Mouse (Mus musculus): ENCODE results near the gene Zmynd10. TPM values are rescaled to one million over a fixed set of nuclear protein-coding genes. Genes with fewer than 3 reads are reported as not detected.
"Not testable (repeated sequence)": the region's sequence is repeated elsewhere in the genome, so short reads cannot be mapped to it uniquely, and the experiment has no call there.

Gene Zmynd10
- polyA plus RNA-seq, 1 experiment, result 0.43 TPM

- Histone ChIP-seq H3K36me3 (ENCODE audit: control insufficient read depth, insufficient read depth) (peaks cover 32% of the 10 kb centered on the region), H3K4me3 (ENCODE audit: insufficient read depth, poor library complexity, severe bottlenecking) (peak overlapping the region; percentile 82), H3K27me3 (ENCODE audit: control insufficient read depth, insufficient read depth, insufficient read length) (no peaks in the 10 kb centered on the region), H3ac (ENCODE audit: control insufficient read depth, insufficient read length, low read depth) (peak overlapping the region; percentile 97), H3K79me3 (ENCODE audit: low read depth) (peaks cover 40% of the 10 kb centered on the region), H3K79me2 (ENCODE audit: control insufficient read depth, insufficient read depth) (peaks cover 74% of the 10 kb centered on the region)
- no peak for TF ChIP-seq CEBPB (IDR thresholded peaks at IDR 0.05; ENCODE audit: low read depth)
- TF ChIP-seq MAX (IDR thresholded peaks at IDR 0.05), result peak; percentile 73
Observed at GRCm38 (mm10) chr9:107554319-107554825, 7.3 kb downstream of the Zmynd10 start.

GRCm38 (mm10) chr9:107555031-107555457, 7.9 kb downstream of the Zmynd10 start:
- peaks cover 38% of the 10 kb centered on the region for H3K36me3 ChIP-seq (ENCODE audit: control insufficient read depth, insufficient read depth)
- H3K4me3 ChIP-seq (ENCODE audit: insufficient read depth, poor library complexity, severe bottlenecking), result peak overlapping the region; percentile 82
- H3K79me3 ChIP-seq (ENCODE audit: low read depth), result peaks cover 43% of the 10 kb centered on the region
- H3K79me2 ChIP-seq (ENCODE audit: control insufficient read depth, insufficient read depth), result peaks cover 80% of the 10 kb centered on the region
- H3K27me3 ChIP-seq (ENCODE audit: control insufficient read depth, insufficient read depth, insufficient read length), result no peaks in the 10 kb centered on the region
- H3ac ChIP-seq (ENCODE audit: control insufficient read depth, insufficient read length, low read depth), result peak overlapping the region; percentile 97
- no peak for TF ChIP-seq USF1 (IDR thresholded peaks at IDR 0.05; ENCODE audit: low read depth)
- TF ChIP-seq FOSL1 (IDR thresholded peaks at IDR 0.05; ENCODE audit: insufficient read depth, low read length, poor library complexity, severe bottlenecking), result no peak
- TF ChIP-seq CTCF (IDR thresholded peaks at IDR 0.05; ENCODE audit: control insufficient read depth, insufficient read depth, insufficient read length), result no peak
- TF ChIP-seq MYOD1 (IDR thresholded peaks at IDR 0.05; ENCODE audit: control insufficient read depth, insufficient read length, low read depth), result no peak
- no peak for TF ChIP-seq CEBPB (IDR thresholded peaks at IDR 0.05; ENCODE audit: low read depth)
- no peak for TF ChIP-seq MAX (IDR thresholded peaks at IDR 0.05)
- no peak for TF ChIP-seq MYOG (IDR thresholded peaks at IDR 0.05; ENCODE audit: control insufficient read depth, extremely low read depth, insufficient read length)

- peak overlapping the region; percentile 67 for H3ac ChIP-seq (ENCODE audit: control insufficient read depth, insufficient read length, low read depth)
- peak overlapping the region; percentile 82 for H3K4me3 ChIP-seq (ENCODE audit: insufficient read depth, poor library complexity, severe bottlenecking)
- peaks cover 80% of the 10 kb centered on the region for H3K79me2 ChIP-seq (ENCODE audit: control insufficient read depth, insufficient read depth)
- H3K27me3 ChIP-seq (ENCODE audit: control insufficient read depth, insufficient read depth, insufficient read length), result no peaks in the 10 kb centered on the region
- H3K79me3 ChIP-seq (ENCODE audit: low read depth), result peaks cover 43% of the 10 kb centered on the region
- H3K36me3 ChIP-seq (ENCODE audit: control insufficient read depth, insufficient read depth), result peaks cover 45% of the 10 kb centered on the region
- no peak for TF ChIP-seq CEBPB (IDR thresholded peaks at IDR 0.05; ENCODE audit: low read depth)
- TF ChIP-seq MYOG (IDR thresholded peaks at IDR 0.05; ENCODE audit: control insufficient read depth, extremely low read depth, insufficient read length), result no peak
- no peak for TF ChIP-seq FOSL1 (IDR thresholded peaks at IDR 0.05; ENCODE audit: insufficient read depth, low read length, poor library complexity, severe bottlenecking)
- TF ChIP-seq CTCF (IDR thresholded peaks at IDR 0.05; ENCODE audit: control insufficient read depth, insufficient read depth, insufficient read length), result no peak
- no peak for TF ChIP-seq USF1 (IDR thresholded peaks at IDR 0.05; ENCODE audit: low read depth)
- no peak for TF ChIP-seq MAX (IDR thresholded peaks at IDR 0.05)
- TF ChIP-seq MYOD1 (IDR thresholded peaks at IDR 0.05; ENCODE audit: control insufficient read depth, insufficient read length, low read depth), result no peak
Observed at GRCm38 (mm10) chr9:107555701-107556100, 8.6 kb downstream of the Zmynd10 start.

- TF ChIP-seq USF1 (IDR thresholded peaks at IDR 0.05; ENCODE audit: low read depth), result no peak
- no peak for TF ChIP-seq MYOG (IDR thresholded peaks at IDR 0.05; ENCODE audit: control insufficient read depth, extremely low read depth, insufficient read length)
- TF ChIP-seq MYOD1 (IDR thresholded peaks at IDR 0.05; ENCODE audit: control insufficient read depth, insufficient read length, low read depth), result no peak
- no peak for TF ChIP-seq FOSL1 (IDR thresholded peaks at IDR 0.05; ENCODE audit: insufficient read depth, low read length, poor library complexity, severe bottlenecking)
- TF ChIP-seq CEBPB (IDR thresholded peaks at IDR 0.05; ENCODE audit: low read depth), result no peak
- no peak for TF ChIP-seq CTCF (IDR thresholded peaks at IDR 0.05; ENCODE audit: control insufficient read depth, insufficient read depth, insufficient read length)
- TF ChIP-seq MAX (IDR thresholded peaks at IDR 0.05), result no peak
- Histone ChIP-seq H3K36me3 (ENCODE audit: control insufficient read depth, insufficient read depth) (peaks cover 51% of the 10 kb centered on the region), H3K79me2 (ENCODE audit: control insufficient read depth, insufficient read depth) (peaks cover 80% of the 10 kb centered on the region), H3ac (ENCODE audit: control insufficient read depth, insufficient read length, low read depth) (peak overlapping the region; percentile 53), H3K4me3 (ENCODE audit: insufficient read depth, poor library complexity, severe bottlenecking) (peak overlapping the region; percentile 82), H3K79me3 (ENCODE audit: low read depth) (peaks cover 43% of the 10 kb centered on the region), H3K27me3 (ENCODE audit: control insufficient read depth, insufficient read depth, insufficient read length) (no peaks in the 10 kb centered on the region)
Observed at GRCm38 (mm10) chr9:107556346-107556745, 9.2 kb downstream of the Zmynd10 start.

GRCm38 (mm10) chr9:107563029-107563581, 16.0 kb downstream of the Zmynd10 start, which contains the start of gene Tusc2:
Gene Tusc2, plus strand, starts transcription at chr9:107563255.
- Histone ChIP-seq H3K79me2 (ENCODE audit: control insufficient read depth, insufficient read depth) (peaks cover 19% of the 10 kb centered on the region), H3K4me3 (ENCODE audit: insufficient read depth, poor library complexity, severe bottlenecking) (peak within 1 kb of the TSS; percentile 46), H3K36me3 (ENCODE audit: control insufficient read depth, insufficient read depth) (peaks cover 50% of the 10 kb centered on the region), H3K79me3 (ENCODE audit: low read depth) (peaks cover 10% of the 10 kb centered on the region), H3ac (ENCODE audit: control insufficient read depth, insufficient read length, low read depth) (peak within 1 kb of the TSS; percentile 49), H3K27me3 (ENCODE audit: control insufficient read depth, insufficient read depth, insufficient read length) (no peaks in the 10 kb centered on the region)
- TF ChIP-seq MYOD1 (IDR thresholded peaks at IDR 0.05; ENCODE audit: control insufficient read depth, insufficient read length, low read depth) (no peak), FOSL1 (IDR thresholded peaks at IDR 0.05; ENCODE audit: insufficient read depth, low read length, poor library complexity, severe bottlenecking) (no peak)

GRCm38 (mm10) chr9:107565556-107565955, 18.5 kb downstream of the Zmynd10 start:
- not testable (repeated sequence) for H3K79me3 ChIP-seq (ENCODE audit: low read depth); H3K4me3 ChIP-seq (ENCODE audit: insufficient read depth, poor library complexity, severe bottlenecking); H3K27me3 ChIP-seq (ENCODE audit: control insufficient read depth, insufficient read depth, insufficient read length); H3ac ChIP-seq (ENCODE audit: control insufficient read depth, insufficient read length, low read depth)
- H3K36me3 ChIP-seq (ENCODE audit: control insufficient read depth, insufficient read depth), result peaks cover 25% of the 10 kb centered on the region
- peaks cover 14% of the 10 kb centered on the region for H3K79me2 ChIP-seq (ENCODE audit: control insufficient read depth, insufficient read depth)

Measured in C2C12 (cell line).